Mouse (Mus musculus) kidney, postnatal 0 days (tissue): ENCODE measurements around the gene Arhgap10. TPM values are rescaled to one million over a fixed set of nuclear protein-coding genes. Genes with fewer than 3 reads are reported as not detected.
A peak's percentile ranks its signal among the peaks of the same experiment; 100 is the strongest.

Experiments used
- ATAC-seq: fragments of 200-750 bp; cut with Nextera tagmentation; replicated peaks from 2 replicates; pipeline ENCODE4 v1.8.0; 2017; ENCODE audit warnings: low read depth, moderate number of reproducible peaks, moderate TSS enrichment, moderate library complexity; ENCODE audit not compliant: low FRiP score
- DNase-seq: peaks from one replicate; pipeline ENCODE4 v3.0.0-alpha.2; 2016; ENCODE audit warnings: low spot score
- H3K27ac ChIP-seq: fragments of 300-500 bp; sonication (generic); 2 replicates; pipeline ENCODE4 v1.5.1; 2014; ENCODE audit warnings: mild to moderate bottlenecking
- H3K27me3 ChIP-seq: fragments of 300-500 bp; sonication (generic); 2 replicates; pipeline ENCODE4 v1.6.1; 2014; ENCODE audit warnings: low read length, mixed read lengths; ENCODE audit not compliant: insufficient read depth
- H3K36me3 ChIP-seq: fragments of 300-500 bp; sonication (generic); 2 replicates; pipeline ENCODE4 v1.6.1; 2014; ENCODE audit warnings: low read length, mixed read lengths; ENCODE audit not compliant: insufficient read depth
- H3K4me1 ChIP-seq: fragments of 300-500 bp; sonication (generic); replicated peaks from 2 replicates; pipeline ENCODE4 v1.6.1; 2014; ENCODE audit warnings: antibody characterized with exemption, low read length, mixed read lengths; ENCODE audit not compliant: insufficient read depth
- H3K4me2 ChIP-seq: fragments of 300-500 bp; sonication (generic); 2 replicates; pipeline ENCODE4 v1.6.1; 2014; ENCODE audit warnings: mild to moderate bottlenecking, low read length, moderate library complexity, mixed read lengths
- H3K4me3 ChIP-seq: fragments of 300-500 bp; sonication (generic); replicated peaks from 2 replicates; pipeline ENCODE4 v1.5.1; 2014; ENCODE audit warnings: low read depth, low read length
- H3K9ac ChIP-seq: fragments of 300-500 bp; sonication (generic); 2 replicates; pipeline ENCODE4 v1.6.1; 2014; ENCODE audit warnings: low read depth, low read length
- H3K9me3 ChIP-seq: fragments of 300-500 bp; sonication (generic); replicated peaks from 2 replicates; pipeline ENCODE4 v1.6.1; 2016; ENCODE audit warnings: low read length, inconsistent platforms, mixed read lengths
- CTCF ChIP-seq: IDR thresholded peaks from 2 replicates; pipeline ENCODE4 v1.5.1; 2016; ENCODE audit warnings: antibody characterized with exemption, low read depth, mild to moderate bottlenecking, moderate library complexity
- WGBS: fragments of 180-500 bp; shearing (Covaris S2); extraction: QIAGEN DNeasy Blood & Tissue Kit; methylation state at CpG from one replicate; pipeline ENCODE4 v1.1.7; 2014; 5-methylcytosine and 5-hydroxymethylcytosine counted together
- polyA plus RNA-seq: library from polyadenylated mRNA; unstranded; fragments of >200 nt; fragmentation: Nextera tagmentation; extraction: Ambion mirVana; gene quantifications from 2 replicates; pipeline ENCODE4 v1.2.1, GENCODE M21; 2015

The Arhgap10 gene
- polyA plus RNA-seq, 1 experiment from 2014 or later: 26.6 TPM

DNA sequence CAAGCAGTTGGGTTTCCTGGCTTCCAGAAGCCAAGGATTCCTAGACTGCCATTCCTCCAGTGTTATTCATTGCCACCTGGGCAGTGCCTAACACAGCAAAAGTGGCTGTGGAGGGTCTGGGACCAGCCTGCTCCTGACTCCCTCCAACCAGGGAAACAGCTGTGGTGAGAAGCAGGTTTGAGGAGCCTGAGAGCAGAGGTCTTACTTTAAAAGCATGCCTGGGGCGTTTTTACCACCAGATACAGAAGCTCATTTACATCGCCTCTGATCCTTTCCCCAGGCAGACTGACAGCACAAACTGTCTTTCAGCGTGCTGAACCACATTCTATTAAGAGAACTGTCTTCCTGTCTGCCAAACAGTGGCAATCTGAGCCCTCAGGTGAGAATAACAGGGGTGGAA is 237.8 kb downstream of the Arhgap10 start:
- 44% methylated on average over 3 of the region's 3 CpGs for WGBS
- H3K9me3 ChIP-seq: no peaks in the 10 kb centered on the region
- no peak overlapping the region for H3K9ac ChIP-seq
- no peak overlapping the region for H3K27ac ChIP-seq
- no peak overlapping the region for H3K4me2 ChIP-seq
- H3K4me1 ChIP-seq: no peaks in the 10 kb centered on the region
- no peak for DNase-seq
- ATAC-seq: no peak
- no peak overlapping the region for H3K4me3 ChIP-seq
- H3K36me3 ChIP-seq: peaks cover 8% of the 10 kb centered on the region; the same call in 1 of the 2 replicates
- no peak for TF ChIP-seq CTCF
- H3K27me3 ChIP-seq: no peaks in the 10 kb centered on the region

- Histone ChIP-seq H3K27me3 (no peaks in the 10 kb centered on the region), H3K4me3 (no peak overlapping the region), H3K4me1 (no peaks in the 10 kb centered on the region), H3K27ac (no peak overlapping the region), H3K36me3 (peaks cover 8% of the 10 kb centered on the region; the same call in 1 of the 2 replicates), H3K9ac (no peak overlapping the region), H3K4me2 (no peak overlapping the region), H3K9me3 (no peaks in the 10 kb centered on the region)
- no peak for ATAC-seq
- WGBS: 92% methylated on average over 4 of the region's 4 CpGs
- no peak for TF ChIP-seq CTCF
- DNase-seq: no peak
Measured at GRCm38 (mm10) chr8:77278246-77278645, 239.5 kb downstream of the Arhgap10 start.

DNA sequence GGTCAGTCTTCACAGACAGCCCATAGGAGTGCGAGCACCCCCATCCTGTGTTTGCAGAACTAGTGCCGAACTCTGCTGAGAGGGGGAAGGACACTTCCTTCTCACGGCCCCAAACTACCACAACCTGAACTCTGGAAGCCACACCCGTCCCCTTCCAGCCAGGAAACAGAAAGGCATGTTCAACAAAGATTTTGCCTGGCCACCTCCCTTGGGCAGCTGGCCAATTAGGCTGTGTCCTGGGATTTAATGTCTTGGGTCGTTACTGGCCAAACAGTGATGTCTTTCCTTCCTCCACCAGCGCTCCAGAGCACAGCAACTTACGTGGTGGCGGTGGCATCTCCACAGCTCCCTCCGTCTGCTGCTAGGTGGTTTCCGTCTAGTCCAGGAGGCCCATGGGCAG is 240.9 kb downstream of the Arhgap10 start:
- ATAC-seq (no peak), DNase-seq (peak; percentile 35)
- H3K4me2 ChIP-seq: no peak overlapping the region
- H3K9me3 ChIP-seq: no peaks in the 10 kb centered on the region
- TF ChIP-seq CTCF: no peak
- H3K36me3 ChIP-seq: peaks cover 11% of the 10 kb centered on the region; the same call in 1 of the 2 replicates
- H3K27ac ChIP-seq: no peak overlapping the region
- no peak overlapping the region for H3K9ac ChIP-seq
- no peaks in the 10 kb centered on the region for H3K4me1 ChIP-seq
- 74% methylated on average over 10 of the region's 10 CpGs for WGBS
- H3K27me3 ChIP-seq: no peaks in the 10 kb centered on the region
- H3K4me3 ChIP-seq: no peak overlapping the region

GRCm38 (mm10) chr8:77275571-77275970 is 242.2 kb downstream of the Arhgap10 start:
- no peak overlapping the region for H3K9ac ChIP-seq
- H3K9me3 ChIP-seq: no peaks in the 10 kb centered on the region
- ATAC-seq (no peak), DNase-seq (peak; percentile 38)
- WGBS: 70% methylated on average over 5 of the region's 5 CpGs
- peaks cover 16% of the 10 kb centered on the region; the same call in 1 of the 2 replicates for H3K36me3 ChIP-seq
- no peak overlapping the region for H3K4me3 ChIP-seq
- H3K4me2 ChIP-seq: no peak overlapping the region
- TF ChIP-seq CTCF: peak; percentile 2; the same call in 1 of the 2 replicates
- H3K27ac ChIP-seq: no peak overlapping the region
- no peaks in the 10 kb centered on the region for H3K27me3 ChIP-seq
- no peaks in the 10 kb centered on the region for H3K4me1 ChIP-seq

DNA sequence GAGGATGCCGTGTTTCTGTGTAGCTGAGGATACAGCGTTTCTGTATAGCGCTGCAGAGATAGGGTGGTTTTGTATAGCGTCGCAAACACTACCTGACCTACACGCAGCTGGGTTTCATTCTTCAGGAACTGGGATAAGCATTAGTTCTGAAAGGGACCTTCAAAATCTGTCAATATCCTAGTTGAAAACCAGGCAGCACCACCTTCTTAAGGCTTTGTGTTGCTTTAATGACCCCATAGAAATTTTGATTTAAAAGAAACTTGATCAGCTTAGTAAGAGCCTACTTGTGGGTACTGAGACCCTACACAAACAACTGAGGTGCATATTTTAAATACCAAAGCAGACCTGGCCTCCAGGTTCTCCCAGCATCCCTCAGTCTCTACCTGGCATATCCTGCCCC is 245.6 kb downstream of the Arhgap10 start:
- H3K4me3 ChIP-seq: no peak overlapping the region
- H3K36me3 ChIP-seq: peaks cover 25% of the 10 kb centered on the region
- H3K27ac ChIP-seq: no peak overlapping the region
- DNase-seq (no peak), ATAC-seq (no peak)
- H3K9ac ChIP-seq: no peak overlapping the region
- H3K9me3 ChIP-seq: no peaks in the 10 kb centered on the region; the same call in 1 of the 2 replicates
- no peak for TF ChIP-seq CTCF
- 0 out of 2 replicates have a peak, but pooled peaks cover 3% of the 10 kb centered on the region for H3K4me1 ChIP-seq
- H3K27me3 ChIP-seq: no peaks in the 10 kb centered on the region
- 92% methylated on average over 6 of the region's 6 CpGs for WGBS
- no peak overlapping the region for H3K4me2 ChIP-seq

- peak; percentile 78 for DNase-seq
- Histone ChIP-seq H3K4me3 (no peak overlapping the region), H3K4me2 (no peak overlapping the region), H3K36me3 (peaks cover 18% of the 10 kb centered on the region), H3K9ac (no peak overlapping the region), H3K4me1 (0 out of 2 replicates have a peak, but pooled peaks cover 3% of the 10 kb centered on the region), H3K9me3 (no peaks in the 10 kb centered on the region; the same call in 1 of the 2 replicates), H3K27me3 (no peaks in the 10 kb centered on the region), H3K27ac (0 out of 2 replicates have a peak overlapping the region, but pooled peaks have one; percentile 44)
- 11% methylated on average over 1 of the region's 1 CpGs for WGBS
- ATAC-seq: no peak
- no peak for TF ChIP-seq CTCF
Measured at GRCm38 (mm10) chr8:77267941-77268405, 249.8 kb downstream of the Arhgap10 start.
